Mouse (Mus musculus) 3T3-L1 (cell line): ENCODE measurements at regions not wholly inside any gene's neighbourhood (a gene's known extent, or its start where the extent isn't known, plus 50 kb on each side); places are given as distances from the start of the nearest gene placed in this dataset.

ENCODE experiments used
- DNase-seq: peaks from one replicate; pipeline ENCODE4 v3.0.0-alpha.2; 2015; ENCODE audit warnings: low read depth, low spot score

GRCm38 (mm10) chr14:24997786-24998509 is 461.0 kb upstream of the Zmiz1 start:
- DNase-seq, result no peak

DNA sequence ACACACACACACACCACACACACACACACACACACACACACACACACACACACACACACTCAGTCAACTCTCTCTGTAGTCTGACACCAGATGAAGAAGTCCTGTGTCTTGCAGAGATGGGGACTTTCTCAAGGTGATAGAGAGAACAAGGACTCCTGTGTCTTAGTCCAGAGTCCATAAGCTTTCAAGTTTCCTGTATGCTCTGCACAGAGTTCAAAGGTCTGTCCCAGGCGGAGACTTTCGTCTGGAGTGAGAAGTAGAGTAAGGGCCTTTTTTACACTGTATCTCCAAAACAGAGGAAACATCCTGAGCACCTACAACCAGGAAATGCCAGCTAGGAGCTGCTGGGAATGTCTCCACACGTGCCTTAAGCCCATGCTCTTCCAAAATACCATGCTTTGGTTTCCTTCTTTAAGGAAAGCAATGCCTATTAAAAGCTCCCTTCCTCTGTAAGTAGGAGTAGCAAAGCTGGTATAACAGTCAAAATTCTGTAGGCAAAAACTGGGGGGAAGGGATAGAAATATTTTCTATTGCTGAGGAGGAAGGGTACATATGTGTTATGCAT is 459.9 kb upstream of the Zmiz1 start:
- DNase-seq, result no peak

- DNase-seq, result no peak
Observed at GRCm38 (mm10) chr14:25005241-25005946, 453.6 kb upstream of the Zmiz1 start.

GRCm38 (mm10) chr14:25011926-25012325 is 447.1 kb upstream of the Zmiz1 start:
- no peak for DNase-seq

GRCm38 (mm10) chr14:25015288-25016238 is 443.4 kb upstream of the Zmiz1 start:
- DNase-seq, result peak; percentile 67

GRCm38 (mm10) chr14:25017860-25018259 is 441.1 kb upstream of the Zmiz1 start:
- no peak for DNase-seq

- DNase-seq, result no peak
Observed at GRCm38 (mm10) chr14:25019306-25019905, 439.6 kb upstream of the Zmiz1 start.

DNA sequence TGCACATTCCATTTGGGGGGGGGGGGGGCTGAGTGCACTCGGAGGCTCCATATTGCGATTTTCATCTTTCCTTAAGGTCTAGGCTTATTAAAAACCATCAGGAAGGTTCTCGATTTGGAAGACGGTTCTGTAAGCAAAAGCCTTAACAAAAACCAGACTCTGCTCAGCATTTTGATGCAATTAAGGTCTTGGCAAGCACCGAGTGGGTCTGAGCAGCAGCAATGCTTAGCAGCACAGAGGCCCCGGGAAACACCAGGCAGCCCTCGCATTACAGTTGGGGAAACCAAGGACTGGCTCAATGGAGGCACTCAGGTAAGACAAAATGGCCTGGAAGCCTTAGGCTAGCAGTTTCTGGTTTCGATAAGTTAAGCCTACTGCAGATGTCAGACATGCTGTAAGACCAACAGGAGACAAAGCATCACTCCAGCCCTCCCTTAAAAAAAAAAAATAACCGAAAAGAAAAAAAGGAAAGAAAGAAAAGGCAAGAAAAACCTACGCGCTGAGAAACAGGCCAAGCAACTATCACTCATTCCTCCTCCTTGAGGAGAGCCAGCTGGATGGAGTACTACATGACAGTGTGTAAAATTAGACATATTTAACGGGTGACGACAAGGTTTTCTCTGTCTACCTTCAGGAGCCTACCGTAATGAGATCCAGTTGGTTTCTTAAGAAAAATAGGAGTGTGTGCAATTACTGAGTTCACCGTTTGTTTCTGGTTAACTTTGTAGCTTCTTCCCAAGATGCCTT is 436.3 kb upstream of the Zmiz1 start:
- no peak for DNase-seq

GRCm38 (mm10) chr14:25023270-25023800 is 435.6 kb upstream of the Zmiz1 start:
- DNase-seq, result no peak

DNA sequence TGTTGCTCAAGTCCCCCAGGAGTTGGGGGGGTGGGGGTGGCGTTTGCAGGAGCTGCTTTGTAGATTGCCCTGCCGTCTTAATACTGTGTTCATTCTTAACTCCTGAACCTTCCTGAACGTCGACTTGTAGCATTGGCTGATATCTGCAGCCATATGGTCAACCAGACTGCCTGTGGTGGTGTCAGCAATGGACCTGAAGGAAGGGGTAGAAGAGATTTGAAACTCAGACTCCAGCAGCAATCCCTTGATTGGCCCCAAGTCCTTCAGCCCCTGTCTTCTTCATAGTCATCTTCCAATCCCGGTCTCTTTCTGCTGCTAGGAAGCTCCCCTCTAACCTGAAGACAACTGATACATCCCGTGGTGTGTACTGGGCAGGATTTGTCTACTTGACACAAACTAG is 433.9 kb upstream of the Zmiz1 start:
- no peak for DNase-seq

GRCm38 (mm10) chr14:25027076-25027475 is 431.9 kb upstream of the Zmiz1 start:
- no peak for DNase-seq

DNA sequence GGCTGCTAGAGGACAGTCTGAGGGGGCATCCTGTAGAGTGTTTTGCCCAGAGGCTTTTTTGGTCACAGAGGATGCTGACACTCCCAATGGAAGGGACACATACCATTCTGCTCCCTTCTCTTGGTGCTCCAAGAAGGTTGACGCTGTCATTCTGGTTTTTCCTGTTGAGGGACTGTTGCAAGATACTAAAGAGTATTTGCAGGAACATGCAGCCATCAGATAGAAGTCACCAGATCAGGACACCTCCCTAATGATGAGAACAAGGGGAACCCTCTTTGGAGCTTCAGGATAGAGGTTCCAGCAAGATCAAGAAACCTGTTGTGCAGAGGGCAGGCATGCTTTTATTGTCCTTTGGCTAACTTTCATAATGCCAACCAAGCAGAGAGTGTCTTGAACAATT is 431.1 kb upstream of the Zmiz1 start:
- DNase-seq, result no peak

GRCm38 (mm10) chr14:25030881-25031280 is 428.1 kb upstream of the Zmiz1 start:
- DNase-seq, result no peak

GRCm38 (mm10) chr14:25031756-25032680 is 427.0 kb upstream of the Zmiz1 start:
- DNase-seq, result peak; percentile 73

- no peak for DNase-seq
Observed at GRCm38 (mm10) chr14:25032899-25033298, 426.1 kb upstream of the Zmiz1 start.

DNA sequence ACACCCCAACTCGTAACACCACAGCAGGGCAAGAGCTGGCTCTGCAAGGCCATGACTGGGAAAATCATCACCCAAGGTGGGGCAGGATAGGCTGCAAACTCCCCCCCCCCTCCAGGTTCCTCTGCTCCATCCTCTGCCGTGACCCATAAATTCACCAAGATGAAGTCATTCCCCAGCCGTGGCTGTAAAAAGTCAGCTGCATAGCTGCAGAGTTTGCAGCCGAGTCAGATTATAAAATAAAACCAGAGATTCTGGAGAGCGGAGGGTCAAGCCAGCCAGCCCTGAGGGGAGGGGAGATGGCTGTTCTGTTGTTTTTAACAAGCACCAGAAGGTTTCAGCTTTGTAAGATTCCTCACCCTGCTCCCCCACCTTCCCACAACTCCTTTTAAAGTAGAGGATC is 416.7 kb upstream of the Zmiz1 start:
- DNase-seq, result no peak

- DNase-seq, result no peak
Observed at GRCm38 (mm10) chr14:25044106-25044505, 414.9 kb upstream of the Zmiz1 start.

GRCm38 (mm10) chr14:25044867-25045266 is 414.1 kb upstream of the Zmiz1 start:
- peak; percentile 56 for DNase-seq

DNA sequence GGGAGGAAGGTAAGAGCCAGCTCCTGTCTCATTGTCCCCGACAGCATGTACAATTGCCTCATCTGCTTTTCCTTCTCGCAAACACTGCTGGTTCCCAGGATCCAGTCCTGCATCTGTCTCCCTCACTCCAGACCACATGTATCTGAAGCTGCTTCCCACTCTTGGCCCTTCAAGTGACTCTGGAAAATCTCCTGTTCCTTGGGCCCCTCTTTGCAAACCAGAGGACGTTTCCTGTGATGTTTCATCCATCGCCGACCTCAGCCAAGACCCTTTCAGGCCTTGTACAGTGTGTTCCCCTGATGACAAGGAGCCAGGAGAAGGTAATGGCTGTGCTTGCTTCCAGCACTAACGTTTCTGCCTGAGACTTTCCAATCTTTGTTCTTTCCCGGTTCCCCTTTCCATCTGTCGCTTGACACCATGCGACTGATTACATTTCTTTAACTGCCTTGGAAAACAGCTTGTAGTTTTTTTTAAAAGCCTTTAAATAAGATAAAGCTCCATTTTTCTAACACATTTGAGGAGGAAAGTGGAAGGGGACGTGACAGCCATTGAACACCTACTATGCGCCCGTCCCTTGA is 408.2 kb upstream of the Zmiz1 start:
- DNase-seq, result no peak
